Comparison of ENCODE assay signal across 20 mouse cellular contexts in the genomic region with DNA sequence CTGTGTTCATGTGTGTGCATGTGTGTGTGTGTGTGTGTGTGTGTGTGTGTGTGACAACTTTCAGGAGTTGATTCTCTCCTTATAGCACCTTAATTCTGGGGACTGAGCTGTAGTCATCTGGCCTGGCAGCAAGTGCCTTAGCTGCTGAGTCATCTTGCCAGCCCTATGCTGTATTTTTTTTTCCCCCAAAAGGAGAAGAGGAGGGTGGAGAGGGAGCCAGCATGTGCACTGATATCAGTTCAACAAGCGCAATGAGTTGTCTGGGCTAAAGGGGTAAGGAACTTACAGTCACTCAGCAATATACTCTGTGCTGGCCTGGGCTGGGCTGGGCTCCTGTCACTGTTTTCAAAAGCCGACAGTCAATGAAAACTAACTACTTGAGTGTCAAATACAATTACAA. TPM values are rescaled to one million over a fixed set of nuclear protein-coding genes. Genes with fewer than 3 reads are reported as not detected.
DNase-seq lines count a peak whose midpoint lies in the region; ATAC-seq and TF ChIP-seq lines count a peak whose summit lies in the region.
"Had no signal": no experiment of that assay in that cellular context is flagged by ENCODE, and none has a peak within 500 bp of the region (broad histone marks: within the 10 kb centered on the region; RNA-seq: fewer than 3 reads in every experiment).

No protein-coding gene starts in this region.

- no peaks in the 10 kb centered on the region for H3K4me1 ChIP-seq in heart, embryonic 11.5 days (ENCODE audit: control insufficient read depth, insufficient read depth, low read length)
- H3K4me1 ChIP-seq in bone marrow macrophage, adult 2 months (ENCODE audit: control insufficient read depth, insufficient read depth, low read length) = peaks cover 23% of the 10 kb centered on the region
- H3K4me1 ChIP-seq in liver, embryonic 12.5 days = peaks cover 22% of the 10 kb centered on the region
- H3K4me1 ChIP-seq: midbrain, embryonic 12.5 days had no signal

- H3K4me2 ChIP-seq in heart, embryonic 11.5 days = no peak overlapping the region
- peak overlapping the region; percentile 35 for H3K4me2 ChIP-seq in liver, embryonic 12.5 days
- H3K4me2 ChIP-seq: midbrain, embryonic 12.5 days had no signal

- TF ChIP-seq CTCF in bone marrow macrophage, adult 2 months (IDR thresholded peaks at IDR 0.05; ENCODE audit: low read depth, low read length) = no peak

- H3K9ac ChIP-seq in heart, embryonic 11.5 days (ENCODE audit: low read depth, low read length) = no peak overlapping the region
- H3K9ac ChIP-seq in liver, embryonic 12.5 days = peak overlapping the region; percentile 53
- H3K9ac ChIP-seq: forebrain, postnatal 0 days; midbrain, embryonic 12.5 days had no signal

- no peak for TF ChIP-seq POLR2A in bone marrow macrophage, adult 2 months (IDR thresholded peaks at IDR 0.05; ENCODE audit: borderline replicate concordance, low read depth, low read length)

- H3K36me3 ChIP-seq in heart, embryonic 11.5 days (ENCODE audit: control insufficient read depth, insufficient read depth, low read length) = no peaks in the 10 kb centered on the region
- no peaks in the 10 kb centered on the region for H3K36me3 ChIP-seq in liver, embryonic 12.5 days
- H3K36me3 ChIP-seq: midbrain, embryonic 12.5 days had no signal

- H3K27ac ChIP-seq in heart, embryonic 11.5 days (ENCODE audit: low read depth, low read length) = no peak overlapping the region
- H3K27ac ChIP-seq in bone marrow macrophage, adult 2 months (ENCODE audit: insufficient read depth, low read depth, low read length) = peak overlapping the region; percentile 49
- peak overlapping the region; percentile 88 for H3K27ac ChIP-seq in liver, embryonic 12.5 days
- H3K27ac ChIP-seq: hindbrain, postnatal 0 days; left cerebral cortex, adult 2 months; midbrain, embryonic 12.5 days had no signal

- WGBS in heart, embryonic 11.5 days (ENCODE audit: insufficient replicate concordance) = 55% methylated on average over 2 of the region's 2 CpGs
- 20% methylated on average over 2 of the region's 2 CpGs for WGBS in liver, embryonic 12.5 days (ENCODE audit: insufficient replicate concordance)

- no peaks in the 10 kb centered on the region for H3K9me3 ChIP-seq in heart, embryonic 11.5 days (replicated peaks; ENCODE audit: control insufficient read depth, low read length)
- no peaks in the 10 kb centered on the region for H3K9me3 ChIP-seq in liver, embryonic 12.5 days (replicated peaks)
- H3K9me3 ChIP-seq: midbrain, embryonic 12.5 days had no signal

- H3K4me3 ChIP-seq in heart, embryonic 11.5 days (ENCODE audit: low read depth, low read length) = no peak overlapping the region
- H3K4me3 ChIP-seq in bone marrow macrophage, adult 2 months (ENCODE audit: insufficient read depth, low read length) = no peak overlapping the region
- no peak overlapping the region for H3K4me3 ChIP-seq in liver, embryonic 12.5 days
- H3K4me3 ChIP-seq: left cerebral cortex, adult 2 months; midbrain, embryonic 12.5 days had no signal

- intact Hi-C loops in heart, postnatal 36 days (cut with DNase I) = no loop called here

- no peak for DNase-seq in heart, postnatal 36 days
- peak; percentile 43 for DNase-seq in 3134 (ENCODE audit: extremely low read depth, insufficient read length, low spot score)
- no peak for DNase-seq in neural tube, embryonic 10.5 days (ENCODE audit: extremely low spot score, low spot score)
- DNase-seq in lung, adult 18-20 months = no peak
- DNase-seq: cerebellum, adult 2 months; forebrain, postnatal 0 days; heart, adult 11 months; kidney, postnatal 14 days; right cerebral cortex, postnatal 4 days had no signal

- H3K27me3 ChIP-seq in heart, embryonic 11.5 days (ENCODE audit: control insufficient read depth, insufficient read depth, low read length) = no peaks in the 10 kb centered on the region
- no peaks in the 10 kb centered on the region for H3K27me3 ChIP-seq in liver, embryonic 12.5 days (replicated peaks)
- H3K27me3 ChIP-seq: midbrain, embryonic 12.5 days had no signal

- peak; percentile 83 for ATAC-seq in heart, embryonic 11.5 days (replicated peaks; ENCODE audit: insufficient number of reproducible peaks, low FRiP score, low TSS enrichment)
- ATAC-seq in liver, embryonic 12.5 days = peak; percentile 100
- no peak for ATAC-seq in cerebellum, adult (ENCODE audit: insufficient number of reproducible peaks, low FRiP score, low TSS enrichment)
- ATAC-seq: CD4-positive, CD25-positive, alpha-beta regulatory T cell, adult 4 months; forebrain, postnatal 0 days; hindbrain, postnatal 0 days had no signal

RNA-seq across cellular contexts. Expression of a gene that starts 16.5 kb away (rescaled TPM):
- polyA plus RNA-seq in heart, embryonic 11.5 days (2014; fragmentation: Nextera tagmentation; extraction: Ambion mirVana) = 67.7 and 70.0 TPM in 2 replicates
- total RNA-seq in heart, postnatal 36 days (2021) = 10 to 100 TPM; 64.1 to 65.2 TPM
- 91.6 and 98.7 TPM in 2 replicates for polyA plus RNA-seq in bone marrow macrophage, adult 2 months (2012; ENCODE audit: insufficient read depth, insufficient read length, missing spikeins)
- 103 TPM in 2 replicates for polyA plus RNA-seq in liver, embryonic 12.5 days (2016; fragmentation: Nextera tagmentation; extraction: Ambion mirVana)

RNA-seq across cellular contexts. Expression of a gene that starts 43.0 kb away (rescaled TPM):
- not detected in 2 replicates for polyA plus RNA-seq in heart, embryonic 11.5 days (2014; fragmentation: Nextera tagmentation; extraction: Ambion mirVana)
- not detected for total RNA-seq in heart, postnatal 36 days (2021)
- polyA plus RNA-seq in bone marrow macrophage, adult 2 months (2012; ENCODE audit: insufficient read depth, insufficient read length, missing spikeins) = 1.1 and 1.3 TPM in 2 replicates
- not detected in 2 replicates for polyA plus RNA-seq in liver, embryonic 12.5 days (2016; fragmentation: Nextera tagmentation; extraction: Ambion mirVana)
- total RNA-seq: forebrain, postnatal 0 days; left cerebral cortex, adult 2 months; liver, adult 2 months had no signal
- polyA plus RNA-seq: CD4-positive, CD25-positive, alpha-beta regulatory T cell, adult 4 months; embryonic facial prominence, embryonic 11.5 days; hindbrain, postnatal 0 days; liver, adult 2 months; midbrain, embryonic 12.5 days; neural tube, embryonic 14.5 days had no signal

RNA-seq across cellular contexts. Expression of a gene that starts 52.1 kb away (rescaled TPM):
- 7.1 and 8.2 TPM in 2 replicates for polyA plus RNA-seq in heart, embryonic 11.5 days (2014; fragmentation: Nextera tagmentation; extraction: Ambion mirVana)
- total RNA-seq in heart, postnatal 36 days (2021) = 10 to 100 TPM; 10.8 to 14.9 TPM
- polyA plus RNA-seq in bone marrow macrophage, adult 2 months (2012; ENCODE audit: insufficient read depth, insufficient read length, missing spikeins) = 24.3 and 27.7 TPM in 2 replicates
- polyA plus RNA-seq in liver, embryonic 12.5 days (2016; fragmentation: Nextera tagmentation; extraction: Ambion mirVana) = 4.6 and 4.9 TPM in 2 replicates
